Mouse (Mus musculus): ENCODE data around the gene Syt5.
"Not testable (repeated sequence)": the region's sequence is repeated elsewhere in the genome, so short reads cannot be mapped to it uniquely, and the experiment has no call there.

Gene Syt5

GRCm38 (mm10) chr7:4547221-4547641 lies at the start of gene Syt5:
Syt5 (minus strand) TSS chr7:4547541.
- in situ Hi-C loops (cut with MboI) = no loop called here

DNA sequence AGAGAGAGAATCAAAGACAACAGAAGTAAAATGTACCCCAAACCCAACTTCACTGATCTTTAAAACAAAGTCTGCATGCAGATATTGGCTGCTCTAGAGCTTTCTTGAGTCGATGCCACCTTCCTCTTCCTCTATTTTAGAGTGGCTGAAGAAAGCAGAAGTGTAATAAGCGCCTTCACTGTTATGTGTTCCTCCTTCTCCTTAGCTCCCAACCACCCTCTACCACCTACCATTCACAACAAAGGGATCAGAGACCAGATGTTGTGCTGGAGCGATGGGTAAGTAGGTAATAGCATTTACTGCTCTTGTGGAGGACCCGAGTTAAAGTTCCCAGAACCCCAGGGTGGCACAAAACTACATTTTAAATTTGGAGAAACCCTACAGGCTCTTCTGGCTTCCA lies 49.7 kb upstream of the Syt5 start:
- in situ Hi-C loops (cut with MboI) = not testable (repeated sequence)

- in situ Hi-C loops (cut with MboI) = not testable (repeated sequence)
Measured at GRCm38 (mm10) chr7:4581481-4581880, 34.1 kb upstream of the Syt5 start.

- in situ Hi-C loops (cut with MboI) = not testable (repeated sequence)
Measured at GRCm38 (mm10) chr7:4572361-4572760, 25.0 kb upstream of the Syt5 start.

- in situ Hi-C loops (cut with MboI) = no loop called here
Measured at GRCm38 (mm10) chr7:4562660-4563059, 15.3 kb upstream of the Syt5 start.

GRCm38 (mm10) chr7:4557167-4557560 lies 9.8 kb upstream of the Syt5 start:
- in situ Hi-C loops (cut with MboI) = loop anchor here (10.0 kb wide), 1 partner anchor 388 kb away; no protein-coding TSS in a partner anchor

- in situ Hi-C loops (cut with MboI) = loop anchor here (10.0 kb wide), 1 partner anchor 388 kb away; no protein-coding TSS in a partner anchor
Measured at GRCm38 (mm10) chr7:4556256-4557166, 9.2 kb upstream of the Syt5 start.

GRCm38 (mm10) chr7:4546591-4547131 lies 680 bp downstream of the Syt5 start:
- in situ Hi-C loops (cut with MboI) = no loop called here

DNA sequence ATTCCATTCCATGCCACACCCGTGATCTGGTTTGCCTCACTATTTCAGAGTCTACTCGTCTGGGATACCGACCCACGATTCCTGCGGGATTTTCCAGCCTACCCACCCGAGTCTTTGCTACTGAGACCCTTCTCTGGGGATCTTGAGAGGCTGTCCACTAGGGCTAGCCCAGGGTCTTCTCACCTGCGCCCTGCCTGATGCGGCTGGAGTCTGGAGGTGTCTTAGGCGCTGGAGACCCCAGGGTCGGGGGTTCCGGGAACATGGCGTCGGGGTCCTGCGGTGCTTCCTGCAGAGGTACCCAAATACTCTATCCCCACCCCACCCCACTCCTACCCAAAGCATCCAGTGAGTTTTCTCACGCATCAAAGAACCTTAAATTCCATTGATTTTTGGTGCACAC lies 1.3 kb downstream of the Syt5 start:
- in situ Hi-C loops (cut with MboI) = no loop called here

DNA sequence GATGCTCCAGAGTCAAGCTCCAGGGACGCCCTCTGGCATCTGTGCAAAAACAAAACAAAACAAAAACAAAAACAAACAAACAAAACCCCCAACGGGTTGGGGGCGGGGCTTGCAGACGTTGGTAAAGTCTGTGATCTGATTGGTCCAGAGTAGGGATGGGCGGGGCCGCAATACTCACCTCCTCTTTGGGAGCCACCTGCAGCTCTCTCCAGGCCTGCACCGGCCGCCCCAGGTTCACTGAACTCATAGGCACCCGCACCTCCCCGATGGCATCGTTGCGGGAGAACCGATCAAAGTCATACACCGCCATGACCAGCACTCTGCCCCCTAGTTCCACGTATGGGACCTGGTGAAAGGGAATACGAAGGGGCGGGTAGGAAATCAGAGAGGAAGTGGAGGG lies 5.3 kb downstream of the Syt5 start:
- in situ Hi-C loops (cut with MboI) = no loop called here

- in situ Hi-C loops (cut with MboI) = no loop called here
Measured at GRCm38 (mm10) chr7:4541344-4541743, 6.0 kb downstream of the Syt5 start.

DNA sequence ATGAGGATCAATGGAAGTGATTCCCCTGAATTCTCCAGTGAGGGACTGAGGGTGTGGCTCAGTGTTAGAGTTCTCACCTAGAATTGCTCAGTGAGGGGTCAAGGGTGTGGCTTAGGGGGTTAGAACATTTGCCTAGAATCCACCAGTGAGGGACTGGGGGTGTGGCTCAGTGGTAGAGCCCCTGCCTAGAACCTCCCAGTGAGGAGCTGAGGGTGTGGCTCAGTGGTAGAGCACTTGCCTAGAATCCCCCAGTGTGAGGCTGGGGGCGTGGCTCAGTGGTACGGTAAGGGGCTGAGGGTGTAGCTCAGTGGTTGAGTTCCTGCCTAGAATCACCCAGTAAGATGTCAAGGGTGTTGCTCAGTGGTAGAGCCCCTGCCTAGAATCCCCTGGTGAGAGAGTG lies 8.3 kb downstream of the Syt5 start:
- in situ Hi-C loops (cut with MboI) = no loop called here

- in situ Hi-C loops (cut with MboI) = no loop called here
Measured at GRCm38 (mm10) chr7:4537181-4537580, 10.2 kb downstream of the Syt5 start.

GRCm38 (mm10) chr7:4536369-4536768 lies 11.0 kb downstream of the Syt5 start:
- in situ Hi-C loops (cut with MboI) = no loop called here

- in situ Hi-C loops (cut with MboI) = no loop called here
Measured at GRCm38 (mm10) chr7:4532005-4532729, 15.2 kb downstream of the Syt5 start, which contains the start of gene Dnaaf3. Dnaaf3 (minus strand) TSS chr7:4532453.

GRCm38 (mm10) chr7:4530166-4530565 lies 17.2 kb downstream of the Syt5 start:
- in situ Hi-C loops (cut with MboI) = not testable (repeated sequence)

DNA sequence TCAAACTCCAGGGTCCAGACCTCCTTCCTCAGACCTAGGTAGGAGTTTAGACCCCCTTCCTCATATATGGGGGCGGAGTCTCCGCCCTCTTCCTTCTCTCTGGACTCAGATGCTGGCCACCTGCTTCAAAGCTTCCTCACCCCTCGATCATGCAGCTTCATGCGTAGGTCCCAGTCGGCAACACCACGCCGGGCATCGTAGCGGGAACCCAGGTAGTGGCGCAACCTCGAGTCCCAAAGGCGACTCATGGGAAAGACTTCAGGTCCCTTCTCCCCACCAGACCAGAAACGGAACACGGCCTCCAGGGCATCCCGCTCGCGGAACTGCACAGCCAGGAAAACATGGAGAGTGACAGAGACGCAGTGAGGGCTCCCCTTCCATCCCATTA lies 20.0 kb downstream of the Syt5 start:
- in situ Hi-C loops (cut with MboI) = loop anchor here (10.0 kb wide), 1 partner anchor 402 kb away; no protein-coding TSS in a partner anchor

GRCm38 (mm10) chr7:4526341-4527301 lies 20.7 kb downstream of the Syt5 start:
- in situ Hi-C loops (cut with MboI) = loop anchor here (10.0 kb wide), 1 partner anchor 402 kb away; no protein-coding TSS in a partner anchor

- in situ Hi-C loops (cut with MboI) = loop anchor here (10.0 kb wide), 1 partner anchor 400 kb away; no protein-coding TSS in a partner anchor
Measured at GRCm38 (mm10) chr7:4524212-4524922, 23.0 kb downstream of the Syt5 start, which contains the start of gene Tnni3. Tnni3 (minus strand) TSS chr7:4524229.
